Mouse (Mus musculus): ENCODE results near the gene Olfr288. TPM values are rescaled to one million over a fixed set of nuclear protein-coding genes. Genes with fewer than 3 reads are reported as not detected.

Gene Olfr288
- total RNA-seq, 1 experiment from 2014 or later, result not detected

DNA sequence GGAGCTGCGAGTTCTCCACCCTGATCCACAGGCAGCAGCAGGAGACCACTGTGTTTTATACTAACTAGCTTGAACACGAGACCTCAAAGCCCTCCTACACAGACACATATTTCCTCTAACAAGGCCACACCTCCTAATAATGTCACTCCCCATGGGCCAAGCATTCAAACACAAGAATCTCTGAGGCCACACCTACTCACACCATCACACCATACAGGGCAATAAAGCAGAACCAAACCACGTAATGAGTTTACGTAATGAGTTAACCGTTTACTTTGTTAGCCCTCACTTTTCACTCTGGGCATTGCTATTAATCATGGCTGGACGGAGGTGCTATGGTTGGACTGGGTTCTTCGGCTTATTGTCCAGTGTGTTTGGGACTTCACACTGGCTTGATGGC is 55.6 kb downstream of the Olfr288 start:
- ATAC-seq (ENCODE audit: extremely low read depth, insufficient number of reproducible peaks, low FRiP score, poor library complexity, severe bottlenecking), result no peak

DNA sequence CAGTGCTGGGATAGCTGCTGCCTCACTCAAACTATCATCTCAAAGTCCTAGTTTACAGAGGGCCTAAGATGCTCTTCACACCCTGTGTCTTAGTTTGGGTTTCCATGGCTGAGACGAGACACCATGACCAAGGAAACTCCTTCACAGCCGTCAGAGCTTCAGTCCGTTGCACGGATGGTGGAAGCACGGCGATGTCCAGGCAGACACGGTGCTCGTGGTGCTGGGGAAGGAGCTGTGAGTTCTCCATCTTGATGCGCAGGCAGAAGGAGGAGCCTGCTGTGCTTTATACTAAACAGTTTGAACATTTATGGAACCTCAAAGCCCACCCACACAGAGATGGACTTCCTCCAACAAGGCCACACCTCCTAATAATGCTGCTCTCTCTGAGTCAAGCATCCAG is 58.5 kb downstream of the Olfr288 start:
- no peak for ATAC-seq (ENCODE audit: extremely low read depth, insufficient number of reproducible peaks, low FRiP score, poor library complexity, severe bottlenecking)

Other genes with a start within 250 kb of the Olfr288 start
- gene Tmem106c, start 231.3 kb downstream of the Olfr288 start, total RNA-seq (2017), result 11.8 and 12.2 TPM in 2 replicates
- gene Col2a1, start 190.8 kb downstream of the Olfr288 start, total RNA-seq (2017), result not detected in 2 replicates
- gene Pfkm, start 103.0 kb downstream of the Olfr288 start, total RNA-seq (2017), result 2.2 and 2.6 TPM in 2 replicates
- 57.2 and 67.4 TPM in 2 replicates for gene Senp1, start 101.8 kb downstream of the Olfr288 start, total RNA-seq (2017)
- gene Asb8, start 29.9 kb downstream of the Olfr288 start, total RNA-seq (2017), result 18.9 and 21.8 TPM in 2 replicates
- not detected in 2 replicates for gene Ccdc184, start 28.4 kb downstream of the Olfr288 start, total RNA-seq (2017)
- gene Gm44579, start 25.4 kb upstream of the Olfr288 start, total RNA-seq (2017), result not detected in 2 replicates
- gene Olfr287, start 25.5 kb upstream of the Olfr288 start, total RNA-seq (2017), result not detected in 2 replicates
- gene Olfr286, start 38.9 kb upstream of the Olfr288 start, total RNA-seq (2017), result not detected in 2 replicates
- gene H1fnt, start 61.8 kb upstream of the Olfr288 start, total RNA-seq (2017), result not detected in 2 replicates
- 0.12 TPM in 1 of 2 replicates, not detected in the other for gene Zfp641, start 100.6 kb upstream of the Olfr288 start, total RNA-seq (2017)
- not detected in 2 replicates for gene Olfr285, start 121.8 kb upstream of the Olfr288 start, total RNA-seq (2017)
- not detected in 2 replicates for gene Olfr284, start 145.4 kb upstream of the Olfr288 start, total RNA-seq (2017)
- gene Olfr283, start 185.4 kb upstream of the Olfr288 start, total RNA-seq (2017), result not detected in 2 replicates
- gene Olfr282, start 235.7 kb upstream of the Olfr288 start, total RNA-seq (2017), result not detected in 2 replicates